Mouse (Mus musculus): ENCODE data around the gene Xxylt1. TPM values are rescaled to one million over a fixed set of nuclear protein-coding genes. Genes with fewer than 3 reads are reported as not detected.

Xxylt1 gene
- total and polyA plus RNA-seq, 3 experiments = 12.8 to 164 (median 26.6) TPM

GRCm38 (mm10) chr16:30995446-30995845 lies 85.8 kb downstream of the Xxylt1 start:
- TF ChIP-seq ETS1 (IDR thresholded peaks at IDR 0.05; ENCODE audit: low read depth, low read length) (no peak), ELF1 (IDR thresholded peaks at IDR 0.05; ENCODE audit: low read depth, low read length) (no peak), MYB (IDR thresholded peaks at IDR 0.05; ENCODE audit: low read depth, low read length) (no peak), MAFK (IDR thresholded peaks at IDR 0.05; ENCODE audit: borderline replicate concordance, low read depth, low read length) (no peak), UBTF (IDR thresholded peaks at IDR 0.05; ENCODE audit: borderline replicate concordance, insufficient read depth, low read depth, low read length) (no peak), TBP (IDR thresholded peaks at IDR 0.05; ENCODE audit: low read depth, low read length) (no peak), GATA1 (IDR thresholded peaks at IDR 0.05; ENCODE audit: low read depth, low read length) (no peak), CHD1 (IDR thresholded peaks at IDR 0.05; ENCODE audit: low read depth, low read length) (no peak), MYC (IDR thresholded peaks at IDR 0.05; ENCODE audit: low read depth, low read length) (no peak)
- H3K27me3 ChIP-seq (ENCODE audit: control insufficient read depth in 1 of 2, insufficient read depth in 2 of 2, low read length in 2 of 2) = no peaks in the 10 kb centered on the region
- H3K79me2 ChIP-seq (ENCODE audit: control insufficient read depth, insufficient read depth, low read length, poor library complexity) = no peaks in the 10 kb centered on the region
- no peaks in the 10 kb centered on the region for H3K36me3 ChIP-seq (ENCODE audit: control insufficient read depth in 1 of 2, insufficient read depth in 2 of 2, low read length in 2 of 2)
- no peak for DNase-seq (ENCODE audit: low read depth, low spot score)
- H3K4me3 ChIP-seq (ENCODE audit: control insufficient read depth in 1 of 2, insufficient read depth in 1 of 2, low read depth in 2 of 2, low read length in 2 of 2) = no peak overlapping the region
- H3K27ac ChIP-seq (ENCODE audit: control insufficient read depth, low read depth, low read length) = no peak overlapping the region
- no peak overlapping the region for H3K9ac ChIP-seq (ENCODE audit: control insufficient read depth, low read depth, low read length, poor library complexity, severe bottlenecking)
- H3K4me1 ChIP-seq (ENCODE audit: control insufficient read depth in 1 of 2, insufficient read depth in 2 of 2, low read length in 2 of 2) = no peaks in the 10 kb centered on the region
- no peaks in the 10 kb centered on the region for H3K9me3 ChIP-seq (replicated peaks; ENCODE audit: insufficient read depth, low read length)

DNA sequence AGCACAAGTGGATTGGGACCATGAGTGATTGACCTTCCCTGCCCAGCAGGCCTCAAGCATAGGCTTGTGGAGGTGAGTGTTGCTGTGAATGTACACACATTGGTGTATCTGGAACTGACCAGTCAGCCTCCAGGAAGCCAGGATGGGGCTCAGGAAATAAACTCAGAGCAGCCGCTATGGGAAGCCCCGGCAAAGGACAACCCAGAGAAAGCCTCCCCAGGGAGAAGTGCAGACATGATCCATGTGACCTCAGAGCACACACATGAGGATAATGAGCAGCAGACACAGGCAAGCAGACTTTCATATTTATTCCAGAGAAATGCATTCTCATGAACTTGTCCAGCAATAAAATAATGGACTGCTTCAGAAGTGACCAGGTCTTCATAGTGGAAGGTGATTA lies 86.4 kb downstream of the Xxylt1 start:
- Histone ChIP-seq H3K36me3 (ENCODE audit: control insufficient read depth in 1 of 2, insufficient read depth in 2 of 2, low read length in 2 of 2) (no peaks in the 10 kb centered on the region), H3K27ac (ENCODE audit: control insufficient read depth, low read depth, low read length) (no peak overlapping the region), H3K4me1 (ENCODE audit: control insufficient read depth in 1 of 2, insufficient read depth in 2 of 2, low read length in 2 of 2) (no peaks in the 10 kb centered on the region), H3K79me2 (ENCODE audit: control insufficient read depth, insufficient read depth, low read length, poor library complexity) (no peaks in the 10 kb centered on the region), H3K9ac (ENCODE audit: control insufficient read depth, low read depth, low read length, poor library complexity, severe bottlenecking) (no peak overlapping the region), H3K9me3 (replicated peaks; ENCODE audit: insufficient read depth, low read length) (no peaks in the 10 kb centered on the region), H3K4me3 (ENCODE audit: control insufficient read depth in 1 of 2, insufficient read depth in 1 of 2, low read depth in 2 of 2, low read length in 2 of 2) (no peak overlapping the region), H3K27me3 (ENCODE audit: control insufficient read depth in 1 of 2, insufficient read depth in 2 of 2, low read length in 2 of 2) (no peaks in the 10 kb centered on the region)
- no peak for TF ChIP-seq SIN3A (IDR thresholded peaks at IDR 0.05; ENCODE audit: low read length)
- TF ChIP-seq CTCF (IDR thresholded peaks at IDR 0.05 in 2 of 3, conservative IDR thresholded peaks at IDR 0.05 in 1 of 3; ENCODE audit: control insufficient read depth in 1 of 3, insufficient read depth in 1 of 3, low read depth in 2 of 3, low read length in 3 of 3, poor library complexity in 1 of 3, severe bottlenecking in 1 of 3) = no peak
- TF ChIP-seq NELFE (IDR thresholded peaks at IDR 0.05; ENCODE audit: low read depth, low read length) = no peak
- no peak for TF ChIP-seq USF2 (IDR thresholded peaks at IDR 0.05; ENCODE audit: borderline replicate concordance in 1 of 2, insufficient read depth in 1 of 2, low read depth in 1 of 2, low read length in 2 of 2)
- no peak for TF ChIP-seq MAX (IDR thresholded peaks at IDR 0.05; ENCODE audit: low read length)
- no peak for TF ChIP-seq MYC (IDR thresholded peaks at IDR 0.05; ENCODE audit: low read depth, low read length)
- TF ChIP-seq TBP (IDR thresholded peaks at IDR 0.05; ENCODE audit: low read depth, low read length) = no peak
- no peak for TF ChIP-seq POLR2AphosphoS5 (IDR thresholded peaks at IDR 0.05; ENCODE audit: borderline replicate concordance, low read depth, low read length)
- TF ChIP-seq TAL1 (IDR thresholded peaks at IDR 0.05; ENCODE audit: low read length) = no peak
- no peak for DNase-seq (ENCODE audit: low read depth, low spot score)

Measured in MEL (cell line).